Mouse (Mus musculus) erythroblast, embryonic 14.5 days (primary cell): ENCODE measurements around the gene Pgm1.

ENCODE experiments used
- GATA1 ChIP-seq: IDR thresholded peaks from 2 replicates; pipeline ENCODE4 v1.6.1; 2012; ENCODE audit warnings: low read length, inconsistent platforms, mixed read lengths
- TAL1 ChIP-seq: IDR thresholded peaks from 3 replicates; pipeline ENCODE4 v1.6.1; 2012; ENCODE audit warnings: low read length, inconsistent platforms, mixed read lengths

DNA sequence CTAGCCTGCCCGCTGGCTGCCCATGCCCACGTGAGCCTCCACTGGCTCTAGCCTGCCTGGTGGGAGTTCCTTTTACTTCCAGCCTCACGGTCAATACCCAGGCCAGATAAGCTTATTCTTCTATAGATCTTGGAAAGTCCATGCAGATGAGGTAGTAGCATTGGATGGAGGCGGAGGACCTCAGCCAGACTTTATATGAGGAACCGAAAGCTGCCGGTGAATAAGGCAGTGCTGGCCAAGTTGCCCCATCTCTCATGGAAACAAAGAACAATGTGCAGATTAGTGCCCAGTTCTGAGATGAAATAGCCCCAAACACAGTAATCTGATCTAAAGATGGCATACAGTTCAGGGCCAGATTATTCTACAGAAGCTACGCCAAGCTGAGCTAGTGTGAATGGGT is 103.4 kb downstream of the Pgm1 start:
- TF ChIP-seq GATA1 (no peak), TAL1 (no peak)
